Mouse (Mus musculus): ENCODE measurements around the gene Tmem217.

DNA sequence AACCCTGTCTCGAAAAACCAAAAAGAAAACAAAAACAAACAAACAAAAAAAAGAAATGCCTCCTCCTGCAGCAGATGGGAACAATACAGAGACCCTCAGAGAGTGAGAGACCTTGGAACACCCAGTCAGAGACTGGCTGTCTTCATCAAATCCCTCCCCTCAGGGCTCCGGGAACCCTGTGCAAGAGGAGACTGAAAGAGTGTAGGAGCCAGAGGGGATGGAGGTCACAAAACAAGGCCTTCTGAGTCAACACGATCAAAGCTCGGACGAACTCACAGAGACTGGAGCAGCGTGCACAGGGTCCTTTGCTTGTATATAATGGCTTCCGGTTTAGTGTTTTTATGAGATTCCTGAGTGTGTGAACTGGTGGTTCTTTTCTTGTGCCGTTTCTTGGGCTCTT is 11.8 kb downstream of the Tmem217 start:
- TF ChIP-seq CTCF (IDR thresholded peaks at IDR 0.05; ENCODE audit: control insufficient read depth, insufficient read depth, insufficient replicate concordance, low read depth, low read length) (no peak), POLR2A (IDR thresholded peaks at IDR 0.05; ENCODE audit: control insufficient read depth, low read depth, low read length) (no peak)

Measured in testis, adult 2 months (tissue).